Mouse (Mus musculus) hindbrain, postnatal 0 days (tissue): ENCODE results near the gene Zswim4. TPM values are rescaled to one million over a fixed set of nuclear protein-coding genes. Genes with fewer than 3 reads are reported as not detected.

ENCODE experiments used
- ATAC-seq: fragments of 200-750 bp; cut with Nextera tagmentation; 2 replicates; pipeline ENCODE4 v1.8.0; 2017; ENCODE audit warnings: mild to moderate bottlenecking, moderate TSS enrichment, moderate library complexity
- DNase-seq: peaks from one replicate; pipeline ENCODE4 v3.0.0-alpha.2; 2015; ENCODE audit warnings: low spot score
- H3K27ac ChIP-seq: fragments of 300-500 bp; sonication (generic); 2 replicates; pipeline ENCODE4 v1.5.1; 2014; ENCODE audit warnings: mild to moderate bottlenecking
- H3K27me3 ChIP-seq: fragments of 300-500 bp; sonication (generic); 2 replicates; pipeline ENCODE4 v1.6.1; 2014; ENCODE audit warnings: low read length, mixed read lengths; ENCODE audit not compliant: insufficient read depth
- H3K36me3 ChIP-seq: fragments of 300-500 bp; sonication (generic); 2 replicates; pipeline ENCODE4 v1.6.1; 2014; ENCODE audit warnings: low read length, mixed read lengths; ENCODE audit not compliant: insufficient read depth
- H3K4me1 ChIP-seq: fragments of 300-500 bp; sonication (generic); 2 replicates; pipeline ENCODE4 v1.6.1; 2014; ENCODE audit warnings: antibody characterized with exemption, low read length, mixed read lengths; ENCODE audit not compliant: insufficient read depth
- H3K4me2 ChIP-seq: fragments of 300-500 bp; sonication (generic); 2 replicates; pipeline ENCODE4 v1.6.1; 2014; ENCODE audit warnings: low read depth, mild to moderate bottlenecking, low read length, moderate library complexity, mixed read lengths
- H3K4me3 ChIP-seq: fragments of 300-500 bp; sonication (generic); 2 replicates; pipeline ENCODE4 v1.5.1; 2014; ENCODE audit warnings: low read length
- H3K9ac ChIP-seq: fragments of 300-500 bp; sonication (generic); replicated peaks from 2 replicates; pipeline ENCODE4 v1.6.1; 2014; ENCODE audit warnings: mild to moderate bottlenecking, low read length, moderate library complexity, mixed read lengths
- H3K9me3 ChIP-seq: fragments of 300-500 bp; sonication (generic); 2 replicates; pipeline ENCODE4 v1.6.1; 2016; ENCODE audit warnings: low read length, mixed read lengths
- CTCF ChIP-seq: IDR thresholded peaks from 2 replicates; pipeline ENCODE4 v1.5.1; 2016; ENCODE audit warnings: antibody characterized with exemption, control low read depth, low read depth
- WGBS: fragments of 180-500 bp; shearing (Covaris S2); extraction: QIAGEN DNeasy Blood & Tissue Kit; methylation state at CpG from one replicate; pipeline ENCODE4 v1.1.7; 2014; 5-methylcytosine and 5-hydroxymethylcytosine counted together
- polyA plus RNA-seq: library from polyadenylated mRNA; unstranded; fragments of >200 nt; fragmentation: Nextera tagmentation; extraction: Ambion mirVana; gene quantifications from 2 replicates; pipeline ENCODE4 v1.2.1, GENCODE M21; 2015
- total RNA-seq: library from RNA; depleted of rRNA; stranded (reverse); fragments of >200 nt; gene quantifications from 2 replicates; pipeline ENCODE4 v1.2.3, GENCODE M21; 2014

Gene Zswim4
- total and polyA plus RNA-seq, 2 experiments from 2014 or later, result 11.3 to 44.1 TPM

DNA sequence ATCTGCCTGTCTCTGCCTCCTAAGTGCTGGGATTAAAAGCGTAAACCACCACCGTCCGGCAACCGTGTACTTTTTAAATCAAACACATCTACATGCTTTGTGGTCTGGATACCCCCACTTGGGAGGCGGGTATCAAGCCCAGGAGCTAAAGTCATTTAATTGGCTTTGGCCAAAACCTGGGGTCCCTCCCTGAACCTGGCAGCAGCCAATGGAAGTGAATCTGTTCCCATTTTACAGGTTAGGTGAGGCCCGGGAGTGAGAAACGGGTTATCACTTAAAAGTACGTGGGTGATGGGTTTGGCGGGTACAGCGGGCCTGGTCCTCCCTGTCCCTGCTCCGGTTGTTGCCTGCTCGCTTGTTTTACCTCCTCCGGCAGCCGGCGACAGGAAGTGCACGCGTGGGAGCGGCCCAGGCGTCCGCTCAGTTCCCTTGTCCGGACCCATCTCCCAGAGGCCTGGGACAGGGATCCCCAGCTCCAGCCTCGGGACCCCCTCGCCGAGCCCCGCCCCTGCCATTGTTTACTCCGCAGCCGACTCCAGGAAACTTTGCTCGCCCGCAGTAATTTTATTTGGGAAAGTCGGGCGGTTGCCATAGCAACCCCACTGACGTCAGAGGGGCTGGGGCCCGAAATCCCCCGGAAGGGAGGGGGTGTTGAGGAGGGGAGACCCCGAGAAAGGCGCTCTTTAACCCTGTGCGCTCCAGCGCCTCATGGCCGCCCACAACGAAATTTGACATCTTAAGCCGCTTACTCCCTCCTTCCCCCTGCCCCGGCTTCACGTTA is 39.5 kb downstream of the Zswim4 start:
- H3K4me3 ChIP-seq, result peak overlapping the region; percentile 52
- TF ChIP-seq CTCF, result no peak
- no peaks in the 10 kb centered on the region for H3K9me3 ChIP-seq
- DNase-seq (peak; percentile 93), ATAC-seq (peak; percentile 62)
- peak overlapping the region; percentile 73 for H3K4me2 ChIP-seq
- no peaks in the 10 kb centered on the region for H3K27me3 ChIP-seq
- H3K27ac ChIP-seq, result peak overlapping the region; percentile 83
- H3K36me3 ChIP-seq, result no peaks in the 10 kb centered on the region
- peak overlapping the region; percentile 35; the same call in 1 of the 2 replicates for H3K9ac ChIP-seq
- WGBS, result 4% methylated on average over 43 of the region's 43 CpGs
- peaks cover 25% of the 10 kb centered on the region for H3K4me1 ChIP-seq

DNA sequence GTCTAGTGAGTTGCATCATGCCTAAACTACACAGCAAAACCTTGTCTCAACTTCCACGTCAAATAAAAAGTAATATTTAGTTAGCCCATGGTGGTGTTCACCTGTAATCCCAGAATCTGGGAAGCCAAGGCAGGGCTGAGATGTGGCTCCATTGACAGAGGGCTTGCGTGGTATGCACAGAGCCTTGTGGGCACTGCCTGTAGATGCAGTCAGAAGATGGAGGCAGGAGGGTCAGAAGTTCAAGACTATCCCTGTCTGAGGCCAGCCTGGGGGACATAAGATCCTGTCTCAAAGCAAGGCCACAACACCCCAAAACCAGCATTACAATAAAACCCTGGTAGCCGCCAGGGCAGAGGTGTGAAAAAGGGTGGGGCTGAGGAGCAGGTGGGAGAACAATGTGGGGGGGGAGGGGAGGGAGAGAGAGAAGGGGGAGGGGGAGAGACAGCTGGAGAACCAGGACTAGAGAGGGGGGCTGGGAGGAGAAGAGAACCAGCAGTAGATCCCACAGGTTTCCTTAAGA is 42.6 kb downstream of the Zswim4 start:
- Histone ChIP-seq H3K27ac (no peak overlapping the region), H3K4me3 (no peak overlapping the region), H3K4me1 (peaks cover 11% of the 10 kb centered on the region), H3K36me3 (no peaks in the 10 kb centered on the region), H3K4me2 (no peak overlapping the region), H3K27me3 (no peaks in the 10 kb centered on the region), H3K9me3 (no peaks in the 10 kb centered on the region), H3K9ac (no peak overlapping the region)
- TF ChIP-seq CTCF, result no peak
- ATAC-seq, result no peak
- WGBS, result 67% methylated on average over 3 of the region's 3 CpGs
- DNase-seq, result no peak

DNA sequence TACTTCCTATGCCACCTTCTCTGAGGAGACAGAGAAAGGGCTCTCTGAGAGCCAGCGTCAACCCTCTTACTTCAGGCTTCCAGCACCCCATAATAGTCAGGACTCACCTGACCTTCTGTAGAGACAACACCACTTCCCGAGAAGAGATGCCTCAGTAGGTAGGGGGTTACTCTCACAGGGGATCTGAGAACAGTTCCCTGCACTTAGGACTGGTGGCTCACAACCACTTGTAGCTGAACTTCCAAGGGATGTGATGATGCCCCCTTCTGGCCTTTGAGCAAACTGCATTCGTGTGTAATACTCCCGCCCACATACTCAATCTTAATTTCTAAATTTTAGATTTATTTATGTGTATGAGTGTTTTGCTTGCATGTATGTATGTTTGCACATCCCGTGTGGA is 43.3 kb downstream of the Zswim4 start:
- Histone ChIP-seq H3K27ac (no peak overlapping the region), H3K36me3 (no peaks in the 10 kb centered on the region), H3K9me3 (no peaks in the 10 kb centered on the region), H3K4me1 (peaks cover 10% of the 10 kb centered on the region), H3K9ac (no peak overlapping the region), H3K4me2 (no peak overlapping the region), H3K4me3 (no peak overlapping the region), H3K27me3 (no peaks in the 10 kb centered on the region)
- ATAC-seq (no peak), DNase-seq (peak; percentile 31)
- WGBS, result 79% methylated on average over 5 of the region's 5 CpGs
- peak; percentile 60 for TF ChIP-seq CTCF

DNA sequence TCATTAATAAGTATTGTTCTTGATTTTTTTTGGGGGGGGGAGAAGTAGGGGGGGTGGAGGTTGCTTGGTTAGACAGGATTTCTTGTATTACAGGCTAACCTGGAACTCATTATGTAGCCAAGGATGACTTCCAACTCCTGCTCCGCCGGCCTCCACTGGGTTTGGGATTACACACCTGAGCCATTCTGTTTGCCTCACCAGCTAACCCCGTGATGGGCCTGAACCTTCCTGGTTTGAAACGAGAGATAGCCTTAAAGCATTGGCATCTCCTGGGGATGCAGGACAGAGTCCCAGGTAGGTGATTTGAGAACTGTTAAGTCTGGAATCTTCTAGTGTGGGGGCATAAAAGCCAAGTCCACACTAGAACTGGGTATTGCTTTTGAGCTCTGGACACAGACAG is 43.7 kb downstream of the Zswim4 start:
- H3K4me2 ChIP-seq, result no peak overlapping the region
- no peak overlapping the region for H3K9ac ChIP-seq
- H3K9me3 ChIP-seq, result no peaks in the 10 kb centered on the region
- H3K27ac ChIP-seq, result peak overlapping the region; percentile 68; the same call in 1 of the 2 replicates
- no peak for TF ChIP-seq CTCF
- no peaks in the 10 kb centered on the region for H3K36me3 ChIP-seq
- ATAC-seq (no peak), DNase-seq (no peak)
- H3K27me3 ChIP-seq, result no peaks in the 10 kb centered on the region
- 69% methylated on average over 4 of the region's 4 CpGs for WGBS
- H3K4me3 ChIP-seq, result no peak overlapping the region
- peaks cover 6% of the 10 kb centered on the region for H3K4me1 ChIP-seq

DNA sequence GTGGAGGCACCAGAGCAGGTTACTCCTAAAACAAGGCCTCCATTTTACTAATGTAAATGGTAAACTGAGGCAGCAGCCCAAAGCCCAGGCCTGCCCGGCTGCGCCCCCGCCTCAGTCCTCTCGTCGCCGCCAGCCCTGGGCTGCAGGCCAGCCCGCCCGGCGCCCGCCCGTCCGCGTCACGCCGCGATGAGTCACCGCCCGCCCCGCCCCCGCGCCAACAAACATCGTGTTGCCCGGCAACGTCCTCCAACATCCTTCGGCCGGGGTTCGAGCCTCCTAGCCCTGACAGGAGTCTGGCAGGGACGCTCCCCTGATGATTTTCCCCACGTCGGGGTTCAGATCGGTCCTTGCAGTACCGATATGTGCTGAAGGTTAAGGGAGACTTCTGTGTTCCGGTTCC is 44.3 kb downstream of the Zswim4 start:
- TF ChIP-seq CTCF, result no peak
- H3K4me1 ChIP-seq, result no peaks in the 10 kb centered on the region; the same call in 1 of the 2 replicates

DNA sequence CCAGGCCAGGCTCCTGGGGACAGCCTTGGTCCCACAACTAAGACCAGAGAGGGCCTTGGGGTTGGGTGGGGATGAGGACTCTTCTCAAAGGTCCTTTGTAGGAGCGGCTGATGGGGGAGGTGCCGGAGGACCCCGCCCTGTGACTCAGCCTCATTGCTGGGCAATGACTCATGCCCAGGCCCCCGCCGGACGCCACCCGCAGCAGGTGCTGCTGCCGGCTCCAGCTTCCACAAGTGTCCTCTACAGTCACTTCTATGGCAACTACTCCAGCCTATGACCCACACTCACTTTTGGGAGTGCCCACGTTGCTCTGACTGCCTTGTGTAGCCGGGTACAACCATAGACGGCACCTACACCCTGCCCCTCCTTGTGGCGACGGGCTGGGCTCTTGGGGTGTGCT is 44.8 kb downstream of the Zswim4 start:
- DNase-seq (no peak), ATAC-seq (peak; percentile 60)
- peak overlapping the region; percentile 43 for H3K4me2 ChIP-seq
- peak overlapping the region; percentile 68 for H3K27ac ChIP-seq
- no peaks in the 10 kb centered on the region for H3K9me3 ChIP-seq
- no peaks in the 10 kb centered on the region for H3K27me3 ChIP-seq
- WGBS, result 23% methylated on average over 13 of the region's 13 CpGs
- no peak overlapping the region for H3K4me3 ChIP-seq
- no peaks in the 10 kb centered on the region for H3K36me3 ChIP-seq
- no peak for TF ChIP-seq CTCF
- no peaks in the 10 kb centered on the region for H3K4me1 ChIP-seq
- H3K9ac ChIP-seq, result no peak overlapping the region

More for the DNA sequence above, 44.3 kb downstream of the Zswim4 start:
- ATAC-seq (peak; percentile 70), DNase-seq (peak; percentile 77)
- H3K36me3 ChIP-seq, result no peaks in the 10 kb centered on the region
- H3K27ac ChIP-seq, result peak overlapping the region; percentile 68
- no peaks in the 10 kb centered on the region for H3K27me3 ChIP-seq
- WGBS, result 3% methylated on average over 33 of the region's 33 CpGs
- no peak overlapping the region for H3K9ac ChIP-seq
- peak overlapping the region; percentile 43 for H3K4me2 ChIP-seq
- 0 out of 2 replicates have a peak overlapping the region, but pooled peaks have one; percentile 7 for H3K4me3 ChIP-seq
- H3K9me3 ChIP-seq, result no peaks in the 10 kb centered on the region
